Mouse (Mus musculus) left cerebral cortex, adult 11 months (tissue): ENCODE results near the gene Fbxo42.
"Not testable (repeated sequence)": the region's sequence is repeated elsewhere in the genome, so short reads cannot be mapped to it uniquely, and the experiment has no call there.

Source experiments
- DNase-seq: peaks from one replicate; pipeline ENCODE4 v3.0.0; 2022; ENCODE audit warnings: low spot score

Gene Fbxo42

GRCm38 (mm10) chr4:141136126-141136525 lies 11.6 kb upstream of the Fbxo42 start:
- DNase-seq, result no peak

- not testable (repeated sequence) for DNase-seq
Observed at GRCm38 (mm10) chr4:141137740-141138139, 10.0 kb upstream of the Fbxo42 start.

GRCm38 (mm10) chr4:141138425-141139115 lies 9.1 kb upstream of the Fbxo42 start:
- DNase-seq, result no peak

- peak; percentile 97 for DNase-seq
Observed at GRCm38 (mm10) chr4:141139116-141139970, 8.4 kb upstream of the Fbxo42 start, which contains the start of gene Szrd1. Gene Szrd1 (minus strand): TSS chr4:141139775.

GRCm38 (mm10) chr4:141140354-141140753 lies 7.4 kb upstream of the Fbxo42 start:
- not testable (repeated sequence) for DNase-seq

GRCm38 (mm10) chr4:141140967-141141366 lies 6.7 kb upstream of the Fbxo42 start:
- no peak for DNase-seq

- DNase-seq, result peak; percentile 77
Observed at GRCm38 (mm10) chr4:141142285-141142811, 5.4 kb upstream of the Fbxo42 start.

- not testable (repeated sequence) for DNase-seq
Observed at GRCm38 (mm10) chr4:141145124-141145523, 2.6 kb upstream of the Fbxo42 start.

GRCm38 (mm10) chr4:141146491-141147033 lies 1.2 kb upstream of the Fbxo42 start:
- DNase-seq, result no peak

- no peak for DNase-seq
Observed at GRCm38 (mm10) chr4:141148009-141148801, 492 bp downstream of the Fbxo42 start.

- no peak for DNase-seq
Observed at GRCm38 (mm10) chr4:141149116-141149515, 1.4 kb downstream of the Fbxo42 start.

- no peak for DNase-seq
Observed at GRCm38 (mm10) chr4:141157485-141157884, 9.8 kb downstream of the Fbxo42 start.

- no peak for DNase-seq
Observed at GRCm38 (mm10) chr4:141158609-141159008, 10.9 kb downstream of the Fbxo42 start.

- no peak for DNase-seq
Observed at GRCm38 (mm10) chr4:141159093-141159492, 11.4 kb downstream of the Fbxo42 start.

- DNase-seq, result no peak
Observed at GRCm38 (mm10) chr4:141159666-141160065, 12.0 kb downstream of the Fbxo42 start.

- no peak for DNase-seq
Observed at GRCm38 (mm10) chr4:141160193-141160592, 12.5 kb downstream of the Fbxo42 start.

- no peak for DNase-seq
Observed at GRCm38 (mm10) chr4:141161699-141162208, 14.0 kb downstream of the Fbxo42 start.

- DNase-seq, result no peak
Observed at GRCm38 (mm10) chr4:141163729-141164128, 16.0 kb downstream of the Fbxo42 start.

GRCm38 (mm10) chr4:141165744-141166292 lies 18.1 kb downstream of the Fbxo42 start:
- no peak for DNase-seq

- no peak for DNase-seq
Observed at GRCm38 (mm10) chr4:141167156-141167555, 19.4 kb downstream of the Fbxo42 start.

GRCm38 (mm10) chr4:141172121-141172520 lies 24.4 kb downstream of the Fbxo42 start:
- no peak for DNase-seq
